Mouse (Mus musculus) heart, postnatal 10 days (tissue): Measurements from ENCODE around the gene Gstp1. TPM values are rescaled to one million over a fixed set of nuclear protein-coding genes. Genes with fewer than 3 reads are reported as not detected.
"Not testable (repeated sequence)": the region's sequence is repeated elsewhere in the genome, so short reads cannot be mapped to it uniquely, and the experiment has no call there.

Source experiments
- DNase-seq, 2 experiments: peaks; one replicate each; pipeline ENCODE4 v3.0.0; 2021
- intact Hi-C: fragments of 180-260 bp; cut with DNase I; formaldehyde crosslinking; loops from one replicate; pipeline ENCODE4 v1.15.1; 2025
- total RNA-seq, 2 experiments: library from RNA; stranded (reverse); gene quantifications; 2 replicates each; pipeline ENCODE4 v1.2.3; 2021

Gstp1 gene
- total RNA-seq: 100 to 1,000 TPM; 270 to 278 TPM

- peak; percentile 92 for DNase-seq
- intact Hi-C loops: no loop called here
Measured at GRCm38 (mm10) chr19:4037788-4038232, at the start of gene Gstp1. TSS of gene Gstp1 (minus strand) at chr19:4037985.

- intact Hi-C loops: no loop called here
- DNase-seq: peak; percentile 42 to 55
Measured at GRCm38 (mm10) chr19:4087090-4087489, 49.3 kb upstream of the Gstp1 start.

GRCm38 (mm10) chr19:4086156-4086555 lies 48.4 kb upstream of the Gstp1 start:
- no peak for DNase-seq
- intact Hi-C loops: no loop called here

GRCm38 (mm10) chr19:4084984-4085383 lies 47.2 kb upstream of the Gstp1 start:
- intact Hi-C loops: loop anchor here (2.0 to 5.0 kb wide), 2 partner anchors 32 to 68 kb away; no protein-coding TSS in a partner anchor
- DNase-seq: peak in 1 of 2 experiments; percentile 16

GRCm38 (mm10) chr19:4083826-4084225 lies 46.0 kb upstream of the Gstp1 start:
- intact Hi-C loops: loop anchor here (2.0 to 5.0 kb wide), 2 partner anchors 31 to 67 kb away; no protein-coding TSS in a partner anchor

GRCm38 (mm10) chr19:4083316-4083715 lies 45.5 kb upstream of the Gstp1 start:
- intact Hi-C loops: loop anchor here (5.0 kb wide), 1 partner anchor 66 kb away; no protein-coding TSS in a partner anchor
- no peak for DNase-seq

More at GRCm38 (mm10) chr19:4083826-4084225, 46.0 kb upstream of the Gstp1 start:
- DNase-seq: no peak

GRCm38 (mm10) chr19:4082219-4082965 lies 44.6 kb upstream of the Gstp1 start:
- intact Hi-C loops: loop anchor here (5.0 kb wide), 1 partner anchor 65 kb away; no protein-coding TSS in a partner anchor
- no peak for DNase-seq

GRCm38 (mm10) chr19:4081394-4081793 lies 43.6 kb upstream of the Gstp1 start, which contains the start of gene Cabp2:
TSS of gene Cabp2 (plus strand) at chr19:4081578.
- DNase-seq: no peak
- intact Hi-C loops: loop anchor here (5.0 kb wide), 1 partner anchor 64 kb away; no protein-coding TSS in a partner anchor

GRCm38 (mm10) chr19:4080511-4081009 lies 42.8 kb upstream of the Gstp1 start:
- DNase-seq: no peak
- intact Hi-C loops: loop anchor here (5.0 kb wide), 1 partner anchor 63 kb away; no protein-coding TSS in a partner anchor

- no peak for DNase-seq
- intact Hi-C loops: no loop called here
Measured at GRCm38 (mm10) chr19:4079594-4079993, 41.8 kb upstream of the Gstp1 start.

- intact Hi-C loops: no loop called here
- DNase-seq: no peak
Measured at GRCm38 (mm10) chr19:4075531-4075930, 37.7 kb upstream of the Gstp1 start.

GRCm38 (mm10) chr19:4072706-4073424 lies 35.1 kb upstream of the Gstp1 start:
- intact Hi-C loops: no loop called here
- DNase-seq: no peak

GRCm38 (mm10) chr19:4071406-4071805 lies 33.6 kb upstream of the Gstp1 start:
- intact Hi-C loops: no loop called here
- no peak for DNase-seq

- no peak for DNase-seq
- intact Hi-C loops: no loop called here
Measured at GRCm38 (mm10) chr19:4070756-4071155, 33.0 kb upstream of the Gstp1 start.

GRCm38 (mm10) chr19:4070311-4070710 lies 32.5 kb upstream of the Gstp1 start:
- DNase-seq: no peak
- intact Hi-C loops: no loop called here

GRCm38 (mm10) chr19:4068717-4069410 lies 31.1 kb upstream of the Gstp1 start:
- no peak for DNase-seq
- intact Hi-C loops: no loop called here

- intact Hi-C loops, DNase-seq: not testable (repeated sequence)
Measured at GRCm38 (mm10) chr19:4068242-4068641, 30.5 kb upstream of the Gstp1 start.

- DNase-seq: no peak
- intact Hi-C loops: no loop called here
Measured at GRCm38 (mm10) chr19:4066877-4067276, 29.1 kb upstream of the Gstp1 start.

- DNase-seq: no peak
- intact Hi-C loops: no loop called here
Measured at GRCm38 (mm10) chr19:4066280-4066679, 28.5 kb upstream of the Gstp1 start.

GRCm38 (mm10) chr19:4064501-4064900 lies 26.7 kb upstream of the Gstp1 start:
- intact Hi-C loops: not testable (repeated sequence)
- DNase-seq: peak in 1 of 2 experiments; percentile 18
